Mouse (Mus musculus) lung, embryonic 16.5 days (tissue): ENCODE measurements around the gene Sp7. TPM values are rescaled to one million over a fixed set of nuclear protein-coding genes. Genes with fewer than 3 reads are reported as not detected.
A peak's percentile ranks its signal among the peaks of the same experiment; 100 is the strongest.
"Not testable (repeated sequence)": the region's sequence is repeated elsewhere in the genome, so short reads cannot be mapped to it uniquely, and the experiment has no call there.

Experiments
- ATAC-seq: fragments of 200-750 bp; cut with Nextera tagmentation; 2 replicates; pipeline ENCODE4 v1.8.0; 2017; ENCODE audit warnings: low read depth, mild to moderate bottlenecking, moderate library complexity
- H3K27ac ChIP-seq: fragments of 300-500 bp; sonication (generic); 2 replicates; pipeline ENCODE4 v1.5.1; 2014; ENCODE audit warnings: mild to moderate bottlenecking, control low read depth, low read length
- H3K27me3 ChIP-seq: fragments of 300-500 bp; sonication (generic); 2 replicates; pipeline ENCODE4 v1.6.1; 2014; ENCODE audit warnings: low read depth, low read length, mixed read lengths; ENCODE audit not compliant: control insufficient read depth, insufficient read depth
- H3K36me3 ChIP-seq: fragments of 300-500 bp; sonication (generic); 2 replicates; pipeline ENCODE4 v1.6.1; 2014; ENCODE audit warnings: low read length; ENCODE audit not compliant: control insufficient read depth, insufficient read depth
- H3K4me1 ChIP-seq: fragments of 300-500 bp; sonication (generic); replicated peaks from 2 replicates; pipeline ENCODE4 v1.6.1; 2014; ENCODE audit warnings: low read length, mixed read lengths; ENCODE audit not compliant: control insufficient read depth, insufficient read depth
- H3K4me2 ChIP-seq: fragments of 300-500 bp; sonication (generic); 2 replicates; pipeline ENCODE4 v1.6.1; 2014; ENCODE audit warnings: low read depth, low read length, control low read depth
- H3K4me3 ChIP-seq: fragments of 300-500 bp; sonication (generic); 2 replicates; pipeline ENCODE4 v1.5.1; 2014; ENCODE audit warnings: mild to moderate bottlenecking, low read length, control low read depth
- H3K9ac ChIP-seq: fragments of 300-500 bp; sonication (generic); 2 replicates; pipeline ENCODE4 v1.6.1; 2014; ENCODE audit warnings: low read length, control low read depth
- H3K9me3 ChIP-seq: fragments of 300-500 bp; sonication (generic); 2 replicates; pipeline ENCODE4 v1.6.1; 2016; ENCODE audit warnings: low read length; ENCODE audit not compliant: control insufficient read depth
- WGBS: fragments of 180-500 bp; shearing (Covaris S2); extraction: QIAGEN DNeasy Blood & Tissue Kit; methylation state at CpG from one replicate; pipeline ENCODE4 v1.1.7; 2014; 5-methylcytosine and 5-hydroxymethylcytosine counted together
- polyA plus RNA-seq: library from polyadenylated mRNA; unstranded; fragments of >200 nt; fragmentation: Nextera tagmentation; extraction: Ambion mirVana; gene quantifications from 2 replicates; pipeline ENCODE4 v1.2.1, GENCODE M21; 2015

Sp7 gene
- polyA plus RNA-seq, 1 experiment from 2014 or later = 1.6 TPM

DNA sequence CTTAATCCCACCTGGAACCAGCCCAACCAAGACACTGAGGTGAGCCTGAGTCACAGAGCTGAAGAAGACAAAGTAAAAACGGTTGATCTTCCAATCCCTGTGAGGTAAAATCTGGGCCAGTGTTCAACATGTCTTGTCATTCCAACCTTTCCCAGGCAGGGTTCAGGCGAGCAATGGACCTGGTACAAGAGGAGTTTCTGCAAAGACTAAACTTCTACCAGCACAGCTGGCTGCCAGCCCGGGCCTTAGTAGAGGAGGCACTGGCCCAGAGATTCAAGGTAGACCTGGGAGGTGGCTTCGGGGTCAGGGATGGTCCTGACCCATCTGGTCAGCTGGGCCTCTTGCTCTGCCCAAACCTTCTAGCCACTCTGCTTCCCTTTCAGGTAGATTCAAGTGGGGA, 30.0 kb downstream of the Sp7 start:
- H3K9me3 ChIP-seq = no peaks in the 10 kb centered on the region
- no peak for ATAC-seq
- no peak overlapping the region for H3K4me3 ChIP-seq
- H3K27ac ChIP-seq = no peak overlapping the region
- peaks cover 11% of the 10 kb centered on the region for H3K4me1 ChIP-seq
- H3K9ac ChIP-seq = no peak overlapping the region
- H3K36me3 ChIP-seq = peaks cover 36% of the 10 kb centered on the region
- no peaks in the 10 kb centered on the region for H3K27me3 ChIP-seq
- WGBS = 86% methylated on average over 4 of the region's 4 CpGs
- H3K4me2 ChIP-seq = no peak overlapping the region

DNA sequence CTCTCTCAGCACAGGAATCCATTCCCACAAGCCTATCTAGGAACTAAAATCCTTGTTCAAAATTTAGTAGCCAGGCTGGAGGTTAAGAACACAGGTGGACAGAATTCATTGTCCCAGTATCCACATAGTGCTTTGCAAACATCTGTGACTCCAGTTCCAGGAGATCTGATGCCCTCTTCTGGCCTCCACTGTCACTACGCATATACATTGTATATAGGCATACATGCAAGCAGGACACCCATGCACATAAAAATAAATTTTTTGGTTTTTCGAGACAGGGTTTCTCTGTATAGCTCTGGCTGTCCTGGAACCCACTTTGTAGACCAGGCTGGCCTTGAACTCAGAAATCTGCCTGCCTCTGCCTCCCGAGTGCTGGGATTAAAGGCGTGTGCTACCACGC, 31.1 kb downstream of the Sp7 start:
- peaks cover 36% of the 10 kb centered on the region for H3K36me3 ChIP-seq
- H3K4me2 ChIP-seq, H3K4me3 ChIP-seq, H3K9me3 ChIP-seq, H3K9ac ChIP-seq, H3K27me3 ChIP-seq, H3K27ac ChIP-seq, ATAC-seq: not testable (repeated sequence)
- peaks cover 17% of the 10 kb centered on the region for H3K4me1 ChIP-seq
- 91% methylated on average over 5 of the region's 5 CpGs for WGBS

DNA sequence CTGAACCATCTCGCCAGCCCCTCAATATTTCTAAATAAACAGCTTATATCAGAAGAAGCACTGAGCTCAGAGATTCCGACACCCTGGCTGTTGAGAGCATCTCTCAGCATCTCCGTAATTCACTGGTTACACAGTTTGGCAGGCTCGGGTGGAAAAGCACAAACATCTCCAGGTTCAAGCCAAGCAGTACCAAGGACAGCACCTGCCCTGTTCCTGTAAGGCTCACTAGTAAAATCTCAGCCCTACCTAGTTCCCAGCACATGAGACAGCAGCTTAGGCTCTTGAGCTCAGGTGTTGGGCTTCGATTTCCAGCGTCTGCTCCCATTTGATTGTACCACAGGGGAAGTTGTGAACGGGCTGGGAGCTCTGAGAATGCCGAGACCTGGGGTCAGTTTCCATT, 31.7 kb downstream of the Sp7 start:
- Histone ChIP-seq H3K4me2 (no peak overlapping the region), H3K4me1 (peaks cover 17% of the 10 kb centered on the region), H3K27me3 (no peaks in the 10 kb centered on the region), H3K27ac (no peak overlapping the region), H3K36me3 (peaks cover 37% of the 10 kb centered on the region), H3K9ac (no peak overlapping the region), H3K4me3 (no peak overlapping the region), H3K9me3 (no peaks in the 10 kb centered on the region)
- 83% methylated on average over 8 of the region's 8 CpGs for WGBS
- ATAC-seq = no peak

DNA sequence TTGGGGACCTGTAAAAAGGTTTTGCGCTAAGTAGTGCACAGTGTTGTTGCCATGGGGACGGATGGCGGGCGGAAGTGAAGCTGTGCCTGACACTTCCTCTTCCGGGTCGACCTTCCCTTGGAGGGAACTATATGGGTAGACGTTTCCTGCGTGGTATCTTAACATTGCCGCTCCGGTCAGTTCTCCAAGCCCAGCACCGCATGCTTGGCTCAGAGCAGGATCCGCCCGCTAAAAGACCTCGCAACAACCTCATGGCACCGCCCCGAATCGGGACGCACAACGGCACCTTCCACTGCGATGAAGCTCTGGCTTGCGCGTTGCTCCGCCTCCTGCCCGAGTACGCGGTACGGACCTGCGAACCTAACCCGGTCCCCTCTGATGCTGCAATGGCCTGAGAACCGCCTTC, 35.4 kb downstream of the Sp7 start, which contains the start of gene Myg1:
TSS of gene Myg1 (plus strand) at position 100 of the 406 bp plus-strand sequence.
- H3K27me3 ChIP-seq = no peaks in the 10 kb centered on the region
- H3K4me1 ChIP-seq = peaks cover 21% of the 10 kb centered on the region
- peaks cover 31% of the 10 kb centered on the region for H3K36me3 ChIP-seq
- H3K4me2 ChIP-seq = peak within 1 kb of the TSS; percentile 70
- peak within 1 kb of the TSS; percentile 76 for H3K4me3 ChIP-seq
- peak within 1 kb of the TSS; percentile 81 for H3K27ac ChIP-seq
- peak; percentile 94 for ATAC-seq
- H3K9me3 ChIP-seq = no peaks in the 10 kb centered on the region
- H3K9ac ChIP-seq = peak within 1 kb of the TSS; percentile 76
- under 1% methylated on average over 30 of the region's 30 CpGs for WGBS

DNA sequence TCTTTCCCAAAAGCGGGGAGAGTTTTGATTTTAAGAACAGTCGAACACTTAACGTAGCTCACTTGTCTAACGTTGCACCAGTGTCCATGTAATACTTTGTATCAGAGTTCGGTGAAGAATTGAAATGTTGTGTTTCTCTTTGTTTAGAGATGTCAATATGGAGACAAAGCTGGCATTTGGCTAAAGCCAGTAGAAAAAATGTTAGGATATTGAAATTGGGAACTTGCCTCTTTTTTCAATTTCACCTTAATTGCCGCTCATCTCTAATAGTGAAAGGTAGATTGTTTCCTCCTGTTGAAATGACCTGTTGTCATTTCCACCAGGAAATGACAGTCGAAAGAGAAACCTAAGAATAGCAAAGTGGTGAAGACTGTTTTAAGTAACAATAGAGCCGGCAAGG, 40.1 kb downstream of the Sp7 start:
- Histone ChIP-seq H3K9ac (peak overlapping the region; percentile 76), H3K9me3 (no peaks in the 10 kb centered on the region), H3K36me3 (peaks cover 29% of the 10 kb centered on the region), H3K27me3 (no peaks in the 10 kb centered on the region), H3K4me2 (peak overlapping the region; percentile 75), H3K4me3 (peak overlapping the region; percentile 68), H3K4me1 (peaks cover 12% of the 10 kb centered on the region), H3K27ac (no peak overlapping the region)
- WGBS = 50% methylated on average over 8 of the region's 8 CpGs
- no peak for ATAC-seq

DNA sequence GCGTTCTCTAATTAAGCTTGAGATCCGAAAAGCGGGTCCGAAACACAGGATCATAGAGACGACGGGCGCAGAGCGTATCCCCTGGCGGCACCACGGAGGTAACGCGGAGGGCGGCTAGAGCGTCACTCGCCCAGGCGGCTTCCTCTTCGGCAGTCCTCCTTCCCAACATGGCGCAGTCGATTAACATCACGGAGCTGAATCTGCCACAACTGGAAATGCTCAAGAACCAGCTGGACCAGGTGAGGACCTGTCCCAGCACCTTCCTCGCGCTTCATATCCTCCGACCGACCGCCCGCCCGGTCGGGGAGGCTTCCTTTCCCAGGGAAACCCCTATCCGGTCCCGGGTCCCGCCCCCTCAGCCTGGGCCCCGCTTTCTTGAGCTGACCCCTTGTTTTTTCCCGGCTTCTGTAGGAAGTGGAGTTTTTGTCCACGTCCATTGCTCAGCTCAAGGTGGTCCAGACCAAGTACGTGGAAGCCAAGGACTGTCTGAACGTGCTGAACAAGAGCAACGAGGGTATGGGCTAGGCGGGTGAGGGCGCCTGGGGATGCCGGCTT, 40.9 kb downstream of the Sp7 start, which contains the start of gene Pfdn5:
TSS of gene Pfdn5 (plus strand) at position 95 of the 555 bp plus-strand sequence.
- WGBS = under 1% methylated on average over 40 of the region's 40 CpGs
- peak; percentile 94 for ATAC-seq

DNA sequence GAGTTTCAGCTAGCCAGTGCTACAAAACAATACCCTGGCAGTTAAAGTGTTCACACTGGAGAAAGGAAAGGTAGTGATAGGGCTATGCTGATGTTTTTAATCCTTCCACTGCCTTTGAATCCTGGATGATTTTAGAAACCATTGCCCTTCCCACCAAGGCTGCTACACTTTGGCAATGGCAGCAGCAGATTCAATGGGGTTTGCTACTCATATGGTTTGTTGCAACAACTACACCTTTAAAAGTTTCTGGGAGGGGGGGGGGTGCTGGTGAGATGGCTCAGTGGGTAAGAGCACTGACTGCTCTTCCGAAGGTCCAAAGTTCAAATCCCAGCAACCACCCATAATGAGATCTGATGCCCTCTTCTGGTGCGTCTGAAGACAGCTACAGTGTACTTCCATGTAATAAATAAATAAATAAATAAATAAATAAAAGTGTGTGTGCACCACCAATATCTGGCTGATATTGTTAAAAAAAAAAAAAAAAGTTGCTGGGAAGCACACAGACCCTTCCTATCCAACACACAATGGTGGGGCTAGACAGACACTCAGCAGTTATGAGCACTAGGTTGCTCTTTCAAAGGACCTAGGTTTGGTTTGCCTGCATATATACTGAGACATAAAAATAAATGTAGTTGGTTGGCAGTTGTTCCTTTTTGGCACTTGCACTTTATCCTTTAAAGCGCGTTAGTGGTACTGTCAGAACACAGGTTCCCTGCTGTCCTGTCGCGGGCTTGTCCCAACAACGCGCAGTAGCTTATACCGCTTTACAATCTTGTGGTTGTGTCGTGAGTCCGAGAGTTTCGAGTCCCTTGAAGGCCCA, 42.1 kb downstream of the Sp7 start:
- Histone ChIP-seq H3K9me3 (no peaks in the 10 kb centered on the region), H3K9ac (0 out of 2 replicates have a peak overlapping the region, but pooled peaks have one; percentile 9), H3K27ac (no peak overlapping the region), H3K4me3 (peak overlapping the region; percentile 11; the same call in 1 of the 2 replicates), H3K36me3 (peaks cover 30% of the 10 kb centered on the region), H3K4me1 (peaks cover 7% of the 10 kb centered on the region), H3K4me2 (peak overlapping the region; percentile 52), H3K27me3 (no peaks in the 10 kb centered on the region)
- 72% methylated on average over 12 of the region's 12 CpGs for WGBS
- no peak for ATAC-seq

More for the DNA sequence above, 40.9 kb downstream of the Sp7 start, which contains the start of gene Pfdn5:
- H3K9me3 ChIP-seq = no peaks in the 10 kb centered on the region
- peak within 1 kb of the TSS; percentile 76 for H3K9ac ChIP-seq
- H3K36me3 ChIP-seq = peaks cover 29% of the 10 kb centered on the region
- H3K4me3 ChIP-seq = peak within 1 kb of the TSS; percentile 68
- H3K4me2 ChIP-seq = peak within 1 kb of the TSS; percentile 75
- no peaks in the 10 kb centered on the region for H3K27me3 ChIP-seq
- peak within 1 kb of the TSS; percentile 61 for H3K27ac ChIP-seq
- peaks cover 8% of the 10 kb centered on the region for H3K4me1 ChIP-seq

DNA sequence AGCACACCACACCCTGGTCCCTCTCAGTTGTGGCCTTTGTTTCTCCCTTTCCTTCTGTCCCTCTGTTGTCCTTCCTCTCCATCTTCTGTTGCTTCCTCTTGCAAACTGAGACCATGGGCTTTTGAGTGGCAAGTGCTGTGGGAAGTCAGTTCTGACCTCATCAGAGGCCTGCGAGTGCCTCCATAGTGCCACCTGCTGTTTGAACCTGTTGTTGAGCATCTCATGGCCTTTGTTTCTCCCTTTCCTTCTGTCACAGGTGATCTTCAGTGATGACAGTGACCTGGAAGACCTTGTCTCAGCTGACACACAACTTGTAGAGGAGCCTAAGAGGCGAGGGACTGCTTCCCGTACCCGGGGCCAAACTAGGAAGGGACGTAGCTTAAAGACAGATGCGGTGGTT, 50.7 kb downstream of the Sp7 start:
- Histone ChIP-seq H3K4me3 (no peak overlapping the region), H3K36me3 (peaks cover 37% of the 10 kb centered on the region), H3K27ac (no peak overlapping the region), H3K4me2 (no peak overlapping the region), H3K9ac (no peak overlapping the region), H3K4me1 (no peaks in the 10 kb centered on the region), H3K9me3 (no peaks in the 10 kb centered on the region), H3K27me3 (no peaks in the 10 kb centered on the region)
- WGBS = 88% methylated on average over 6 of the region's 6 CpGs
- ATAC-seq = 0 out of 2 replicates have a peak, but pooled peaks have one; percentile 36

DNA sequence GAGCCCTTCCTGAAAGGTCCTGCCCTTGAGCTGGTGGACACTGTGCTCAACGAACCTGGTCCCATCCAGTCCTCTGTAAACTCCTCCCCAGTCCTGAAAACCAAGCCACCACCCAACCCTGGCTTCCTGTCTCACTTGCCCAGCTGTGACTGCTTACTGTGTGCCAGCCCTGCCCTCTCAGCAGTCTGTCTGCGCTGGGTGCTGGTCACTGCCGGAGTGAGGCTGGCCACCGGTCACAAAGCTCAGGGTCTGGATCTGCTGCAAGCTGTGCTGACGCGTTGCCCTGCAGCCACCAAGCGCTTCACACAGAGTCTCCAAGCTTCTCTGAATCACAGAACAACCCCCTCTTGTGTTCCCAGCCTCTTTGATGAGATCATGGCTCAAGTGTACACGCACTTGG, 51.7 kb downstream of the Sp7 start:
- ATAC-seq = no peak
- WGBS = 92% methylated on average over 8 of the region's 8 CpGs
- H3K36me3 ChIP-seq = peaks cover 36% of the 10 kb centered on the region

More for the DNA sequence above, 51.7 kb downstream of the Sp7 start:
- Histone ChIP-seq H3K9ac (no peak overlapping the region), H3K4me3 (no peak overlapping the region), H3K4me2 (no peak overlapping the region), H3K27me3 (no peaks in the 10 kb centered on the region), H3K9me3 (no peaks in the 10 kb centered on the region), H3K4me1 (no peaks in the 10 kb centered on the region), H3K27ac (no peak overlapping the region)
